Mouse (Mus musculus): ENCODE measurements around the gene Gpr61. TPM values are rescaled to one million over a fixed set of nuclear protein-coding genes. Genes with fewer than 3 reads are reported as not detected.

The Gpr61 gene
- polyA plus RNA-seq, 1 experiment from 2014 or later = not detected

Other genes with a start within 250 kb of the Gpr61 start
- 14.6 and 15.9 TPM in 2 replicates for gene Gstm7, start 223.1 kb downstream of the Gpr61 start, polyA plus RNA-seq (2015; fragmentation: Nextera tagmentation; extraction: Ambion mirVana)
- 9.5 and 11.5 TPM in 2 replicates for gene Gstm6, start 211.1 kb downstream of the Gpr61 start, polyA plus RNA-seq (2015; fragmentation: Nextera tagmentation; extraction: Ambion mirVana)
- 0.50 TPM in 1 of 2 replicates, not detected in the other for gene Gstm3, start 185.6 kb downstream of the Gpr61 start, polyA plus RNA-seq (2015; fragmentation: Nextera tagmentation; extraction: Ambion mirVana)
- gene Gstm2, start 168.4 kb downstream of the Gpr61 start, polyA plus RNA-seq (2015; fragmentation: Nextera tagmentation; extraction: Ambion mirVana) = 52.9 and 53.5 TPM in 2 replicates
- 44.3 and 50.5 TPM in 2 replicates for gene Gstm1, start 136.9 kb downstream of the Gpr61 start, polyA plus RNA-seq (2015; fragmentation: Nextera tagmentation; extraction: Ambion mirVana)
- 15.2 and 16.4 TPM in 2 replicates for gene Gstm4, start 110.0 kb downstream of the Gpr61 start, polyA plus RNA-seq (2015; fragmentation: Nextera tagmentation; extraction: Ambion mirVana)
- 29.4 and 30.3 TPM in 2 replicates for gene Ampd2, start 68.2 kb downstream of the Gpr61 start, polyA plus RNA-seq (2015; fragmentation: Nextera tagmentation; extraction: Ambion mirVana)
- 0.20 and 1.3 TPM in 2 replicates for gene Gnat2, start 62.1 kb downstream of the Gpr61 start, polyA plus RNA-seq (2015; fragmentation: Nextera tagmentation; extraction: Ambion mirVana)
- 74.7 and 76.3 TPM in 2 replicates for gene Gnai3, start 8.7 kb downstream of the Gpr61 start, polyA plus RNA-seq (2015; fragmentation: Nextera tagmentation; extraction: Ambion mirVana)
- gene Amigo1, start 31.5 kb upstream of the Gpr61 start, polyA plus RNA-seq (2015; fragmentation: Nextera tagmentation; extraction: Ambion mirVana) = 2.6 and 2.8 TPM in 2 replicates
- 2.3 and 3.1 TPM in 2 replicates for gene Cyb561d1, start 46.3 kb upstream of the Gpr61 start, polyA plus RNA-seq (2015; fragmentation: Nextera tagmentation; extraction: Ambion mirVana)
- 7.5 and 8.7 TPM in 2 replicates for gene Atxn7l2, start 56.1 kb upstream of the Gpr61 start, polyA plus RNA-seq (2015; fragmentation: Nextera tagmentation; extraction: Ambion mirVana)
- gene Sypl2, start 71.8 kb upstream of the Gpr61 start, polyA plus RNA-seq (2015; fragmentation: Nextera tagmentation; extraction: Ambion mirVana) = 2.4 and 3.2 TPM in 2 replicates
- 213 and 243 TPM in 2 replicates for gene Psma5, start 102.0 kb upstream of the Gpr61 start, polyA plus RNA-seq (2015; fragmentation: Nextera tagmentation; extraction: Ambion mirVana)
- 8.9 and 11.9 TPM in 2 replicates for gene Sort1, start 129.2 kb upstream of the Gpr61 start, polyA plus RNA-seq (2015; fragmentation: Nextera tagmentation; extraction: Ambion mirVana)
- 40.7 and 45.8 TPM in 2 replicates for gene Mybphl, start 210.0 kb upstream of the Gpr61 start, polyA plus RNA-seq (2015; fragmentation: Nextera tagmentation; extraction: Ambion mirVana)
- gene Psrc1, start 229.0 kb upstream of the Gpr61 start, polyA plus RNA-seq (2015; fragmentation: Nextera tagmentation; extraction: Ambion mirVana) = 24.4 and 25.4 TPM in 2 replicates

Measured in heart, embryonic 13.5 days (tissue).